Mouse (Mus musculus): ENCODE data around the gene Kcnk3. TPM values are rescaled to one million over a fixed set of nuclear protein-coding genes. Genes with fewer than 3 reads are reported as not detected.
A peak's percentile ranks its signal among the peaks of the same experiment; 100 is the strongest.

The Kcnk3 gene
- total RNA-seq, 2 experiments from 2014 or later: 9.7 to 11.3 TPM

DNA sequence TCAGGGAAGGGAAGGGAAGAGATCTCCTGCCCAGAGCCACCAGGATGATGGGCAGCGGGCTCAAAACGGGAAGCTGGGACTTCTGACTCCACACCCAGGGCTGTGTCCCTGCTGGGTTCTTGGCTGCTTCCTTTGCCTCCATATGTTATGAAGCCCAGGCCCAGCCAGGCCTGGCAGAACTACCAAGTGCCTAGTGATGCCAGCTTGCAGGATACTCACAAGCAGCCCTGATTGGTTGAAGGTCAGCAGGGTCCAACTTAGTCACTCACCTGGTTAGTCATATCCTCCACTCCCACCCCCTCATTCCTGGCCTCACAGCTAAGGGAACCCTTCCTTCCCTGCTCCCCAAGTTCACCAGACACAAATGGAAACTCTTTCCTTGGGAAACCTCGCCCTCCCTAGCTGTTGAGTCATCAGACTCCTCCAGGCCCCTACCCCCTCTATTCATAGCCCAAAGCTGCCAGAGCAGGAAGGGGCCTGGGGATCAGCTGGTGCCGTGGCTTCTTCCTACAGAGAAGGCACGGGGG lies 3.3 kb downstream of the Kcnk3 start:
- TF ChIP-seq CTCF (conservative IDR thresholded peaks at IDR 0.05): no peak
- DNase-seq (ENCODE audit: low spot score in 2 of 2): no peak
- no peak overlapping the region for H3K4me3 ChIP-seq
- H3K27ac ChIP-seq: no peak overlapping the region

GRCm38 (mm10) chr5:30591786-30592185 lies 3.8 kb downstream of the Kcnk3 start:
- no peak for DNase-seq (ENCODE audit: low spot score in 2 of 2)
- H3K27ac ChIP-seq: no peak overlapping the region
- H3K4me3 ChIP-seq: no peak overlapping the region
- TF ChIP-seq CTCF (conservative IDR thresholded peaks at IDR 0.05): no peak

- no peak for DNase-seq (ENCODE audit: low spot score in 2 of 2)
- Histone ChIP-seq H3K27ac (no peak overlapping the region), H3K4me3 (no peak overlapping the region)
- no peak for TF ChIP-seq CTCF (conservative IDR thresholded peaks at IDR 0.05)
These were observed 4.5 kb downstream of the Kcnk3 start for GRCm38 (mm10) chr5:30592279-30592980.

GRCm38 (mm10) chr5:30593360-30593759 lies 5.4 kb downstream of the Kcnk3 start:
- DNase-seq (ENCODE audit: low spot score in 2 of 2): no peak
- H3K4me3 ChIP-seq: no peak overlapping the region
- peak overlapping the region; percentile 10; the same call in 1 of the 2 replicates for H3K27ac ChIP-seq
- no peak for TF ChIP-seq CTCF (conservative IDR thresholded peaks at IDR 0.05)

DNA sequence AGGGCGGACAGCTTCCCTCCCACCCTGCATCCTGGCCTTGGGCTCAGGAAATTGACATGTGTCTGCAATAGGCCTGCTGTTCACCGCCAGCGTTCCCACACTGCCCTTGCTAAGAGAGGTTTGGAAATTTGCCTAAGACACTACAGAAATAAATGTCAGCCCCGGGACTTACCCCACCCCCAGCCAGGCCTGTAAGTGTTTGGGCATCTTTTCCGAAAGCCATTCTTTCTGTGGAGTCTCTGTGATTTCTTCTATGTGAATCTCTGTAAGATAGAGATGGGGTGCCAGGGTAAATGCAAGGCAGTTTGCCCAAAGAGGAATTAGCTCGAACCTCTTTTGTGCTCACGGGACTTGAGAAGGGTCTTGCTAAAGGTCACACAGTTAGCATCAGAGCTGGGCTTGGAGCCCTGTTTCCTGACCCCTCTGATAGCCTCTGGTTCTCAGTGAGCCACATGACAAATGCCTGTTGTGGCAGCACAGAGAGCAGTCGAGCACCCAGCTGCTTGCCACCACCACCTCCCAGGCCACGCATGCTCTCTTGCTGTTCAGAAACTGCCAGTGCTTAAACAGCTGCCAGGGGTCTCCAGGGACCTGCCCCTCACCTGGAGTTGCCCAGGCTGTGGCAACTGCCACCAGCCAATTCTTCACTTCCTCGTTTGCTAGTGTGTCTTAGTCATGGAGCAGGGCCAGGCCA lies 6.0 kb downstream of the Kcnk3 start:
- DNase-seq (ENCODE audit: low spot score in 2 of 2): no peak
- peak overlapping the region; percentile 10; the same call in 1 of the 2 replicates for H3K27ac ChIP-seq
- TF ChIP-seq CTCF (conservative IDR thresholded peaks at IDR 0.05): no peak
- no peak overlapping the region for H3K4me3 ChIP-seq

DNA sequence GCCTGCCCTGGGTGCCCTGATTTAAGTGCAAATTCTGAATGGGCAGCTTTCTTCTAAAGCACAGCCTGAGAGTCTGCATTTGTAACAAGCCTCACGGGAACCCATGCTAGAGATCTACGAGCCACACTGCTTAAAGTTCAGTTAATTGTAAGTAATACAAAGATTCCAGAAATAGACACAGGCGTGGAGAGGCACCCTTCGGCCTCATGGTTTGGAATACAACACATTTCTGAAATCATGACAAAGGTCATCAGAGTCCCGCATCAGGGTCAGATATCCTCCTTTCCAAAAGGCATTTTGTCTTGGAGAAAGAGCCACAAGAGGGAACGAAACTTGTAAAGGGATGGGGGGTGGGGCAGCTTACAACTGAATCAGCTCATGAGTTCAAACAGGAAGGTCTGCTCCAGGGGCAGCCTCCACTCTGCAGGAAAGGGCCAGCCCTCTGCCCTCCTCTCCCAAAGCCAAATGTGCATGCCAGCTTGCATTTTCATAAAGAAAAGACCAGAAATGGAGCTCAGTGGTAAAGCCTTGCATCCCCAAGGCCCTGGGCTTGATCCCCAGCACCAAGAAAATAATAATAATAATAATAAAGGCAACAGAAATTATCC lies 7.1 kb downstream of the Kcnk3 start:
- DNase-seq (ENCODE audit: low spot score in 2 of 2): no peak
- Histone ChIP-seq H3K27ac (no peak overlapping the region), H3K4me3 (no peak overlapping the region)
- TF ChIP-seq CTCF (conservative IDR thresholded peaks at IDR 0.05): no peak

DNA sequence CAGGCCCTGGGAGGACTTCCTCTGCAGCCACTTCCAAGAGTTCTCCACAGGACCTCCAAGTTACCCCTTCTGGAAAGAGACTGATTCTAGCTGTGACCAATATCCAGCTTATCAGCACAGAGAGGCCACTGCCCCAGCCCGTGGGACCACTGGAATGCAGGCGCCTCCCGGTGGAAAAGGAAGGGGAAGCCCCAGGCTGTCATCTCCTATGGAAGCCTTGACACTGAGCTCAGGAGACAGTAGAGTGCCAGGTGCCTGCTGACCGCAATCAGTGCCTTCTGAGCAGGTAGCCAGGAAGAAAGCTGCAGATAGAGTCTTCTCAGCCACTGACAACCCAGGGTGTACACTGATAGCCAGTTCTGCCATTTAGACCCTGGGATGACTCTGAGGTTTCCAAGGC lies 13.4 kb downstream of the Kcnk3 start:
- DNase-seq (ENCODE audit: low spot score in 2 of 2): no peak
- Histone ChIP-seq H3K27ac (no peak overlapping the region), H3K4me3 (no peak overlapping the region)
- TF ChIP-seq CTCF (conservative IDR thresholded peaks at IDR 0.05): peak; percentile 56

- DNase-seq (ENCODE audit: low spot score in 2 of 2): no peak
- no peak overlapping the region for H3K27ac ChIP-seq
- TF ChIP-seq CTCF (conservative IDR thresholded peaks at IDR 0.05): no peak
- no peak overlapping the region for H3K4me3 ChIP-seq
These were observed 15.3 kb downstream of the Kcnk3 start for GRCm38 (mm10) chr5:30603255-30603654.

DNA sequence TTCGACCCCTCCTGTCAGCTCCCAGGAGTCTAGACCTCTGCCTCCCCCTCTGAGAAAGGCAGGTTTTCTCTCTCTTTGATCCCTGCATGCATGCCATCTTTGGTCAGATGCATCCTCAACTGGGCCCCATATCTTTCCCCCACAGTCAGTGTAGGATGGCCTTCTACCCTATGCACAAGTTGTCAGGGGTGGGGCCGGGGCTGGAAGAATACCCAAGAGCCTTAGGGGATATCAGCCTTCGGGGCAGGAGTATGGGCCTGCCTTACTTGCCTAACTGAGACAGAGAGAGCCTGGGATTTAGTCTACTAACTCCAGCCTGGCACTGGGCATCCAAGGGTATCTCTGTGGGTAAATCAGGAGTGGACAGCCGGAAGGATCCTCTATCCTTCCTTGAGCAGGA lies 16.0 kb downstream of the Kcnk3 start:
- TF ChIP-seq CTCF (conservative IDR thresholded peaks at IDR 0.05): no peak
- no peak for DNase-seq (ENCODE audit: low spot score in 2 of 2)
- no peak overlapping the region for H3K4me3 ChIP-seq
- no peak overlapping the region for H3K27ac ChIP-seq

DNA sequence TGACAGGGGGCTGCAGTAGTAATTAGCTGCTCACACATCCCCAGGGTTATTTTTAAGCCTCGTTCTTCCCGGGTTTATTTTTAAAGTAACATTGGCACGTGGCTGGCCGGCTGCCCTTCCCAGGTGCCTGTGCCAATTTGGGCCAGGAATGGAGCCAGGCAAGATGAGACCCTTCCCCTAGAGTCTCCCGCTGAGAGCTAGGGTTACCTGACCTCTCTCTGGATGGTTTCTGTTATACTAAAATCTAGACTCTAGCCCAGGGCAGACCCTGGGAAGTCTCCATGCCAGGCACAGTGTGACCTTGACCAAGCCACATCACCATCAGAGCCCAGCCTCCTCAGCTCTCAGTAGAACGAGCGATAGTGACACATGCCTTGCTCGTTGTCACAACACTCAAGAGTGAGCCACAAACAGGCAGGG lies 16.8 kb downstream of the Kcnk3 start:
- no peak overlapping the region for H3K4me3 ChIP-seq
- no peak for DNase-seq (ENCODE audit: low spot score in 2 of 2)
- H3K27ac ChIP-seq: no peak overlapping the region
- TF ChIP-seq CTCF (conservative IDR thresholded peaks at IDR 0.05): no peak

DNA sequence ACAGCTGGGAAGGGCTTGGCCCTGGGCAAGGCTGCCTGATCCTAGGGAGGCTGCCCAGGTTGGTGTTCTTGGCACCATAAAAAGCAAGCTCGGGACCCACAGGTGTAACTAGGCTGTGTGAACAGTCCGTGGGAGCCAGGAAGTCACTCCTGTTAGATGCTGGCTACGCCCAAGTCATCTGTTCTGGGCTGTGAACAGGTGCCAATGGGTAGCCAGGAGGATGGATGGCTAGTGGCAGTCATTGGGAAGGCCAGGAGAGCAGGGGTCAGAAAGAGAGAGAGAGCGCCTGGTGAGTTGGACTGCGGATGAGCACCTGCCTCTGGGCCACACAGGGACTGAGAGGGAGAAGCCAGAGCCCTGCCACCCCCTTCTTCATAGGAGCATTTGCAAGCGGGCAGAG lies 17.7 kb downstream of the Kcnk3 start:
- Histone ChIP-seq H3K4me3 (no peak overlapping the region), H3K27ac (peak overlapping the region; percentile 46; the same call in 1 of the 2 replicates)
- no peak for DNase-seq (ENCODE audit: low spot score in 2 of 2)
- no peak for TF ChIP-seq CTCF (conservative IDR thresholded peaks at IDR 0.05)

DNA sequence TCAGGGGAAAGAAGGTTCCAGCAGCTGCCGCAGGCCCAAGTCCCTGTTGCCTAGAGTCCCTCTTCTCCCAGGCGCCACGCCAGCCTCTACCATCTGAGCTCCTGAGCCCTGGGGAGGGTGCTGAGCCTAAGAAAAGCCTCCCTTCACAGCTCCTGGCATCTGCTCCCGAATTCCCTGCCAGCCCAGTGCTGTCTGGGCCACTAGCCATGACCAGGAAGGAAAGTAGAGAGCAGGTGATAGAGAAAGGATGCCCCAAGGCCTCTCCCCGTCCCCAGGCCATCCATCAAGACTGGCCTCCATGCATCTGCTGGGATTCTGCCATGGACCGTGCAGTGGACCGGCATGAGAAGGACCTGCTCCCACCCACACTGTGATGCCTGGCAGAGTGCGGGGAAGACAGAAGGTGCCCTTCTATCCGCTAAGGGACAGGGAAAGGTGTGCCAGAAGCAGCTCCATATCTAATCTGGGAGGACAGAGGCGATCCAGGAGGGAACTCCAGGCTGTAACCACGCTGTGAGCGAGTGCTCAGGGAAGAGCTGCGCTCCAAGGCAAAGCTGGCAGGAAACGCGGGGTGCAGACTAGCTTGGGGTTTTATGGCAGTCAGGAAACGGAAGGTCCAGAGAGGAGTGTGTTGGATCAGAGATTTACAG lies 18.6 kb downstream of the Kcnk3 start:
- no peak for TF ChIP-seq CTCF (conservative IDR thresholded peaks at IDR 0.05)
- no peak overlapping the region for H3K4me3 ChIP-seq
- DNase-seq (ENCODE audit: low spot score in 2 of 2): peak; percentile 73 to 82
- no peak overlapping the region; the same call in 1 of the 2 replicates for H3K27ac ChIP-seq

- no peak for DNase-seq (ENCODE audit: low spot score in 2 of 2)
- Histone ChIP-seq H3K27ac (no peak overlapping the region), H3K4me3 (no peak overlapping the region)
- TF ChIP-seq CTCF (conservative IDR thresholded peaks at IDR 0.05): peak; percentile 22; the same call in 1 of the 2 replicates
These were observed 21.1 kb downstream of the Kcnk3 start for GRCm38 (mm10) chr5:30609094-30609493.

Measured in layer of hippocampus, adult 2 months (tissue).